Mouse (Mus musculus): ENCODE measurements at regions not wholly inside any gene's neighbourhood (a gene's known extent, or its start where the extent isn't known, plus 50 kb on each side); places are given as distances from the start of the nearest gene placed in this dataset.

- 83% methylated on average over 2 of the region's 2 CpGs for whole genome bisulfite sequencing
- Histone ChIP-seq H3K9me3 (no peaks in the 10 kb centered on the region), H3K4me1 (replicated peaks) (no peaks in the 10 kb centered on the region), H3K36me3 (no peaks in the 10 kb centered on the region), H3K27ac (no peak overlapping the region), H3K27me3 (ENCODE audit: insufficient read depth, poor library complexity, severe bottlenecking) (no peaks in the 10 kb centered on the region), H3K4me3 (no peak overlapping the region)
- no peak for DNase-seq (ENCODE audit: low spot score)
These were observed 773.9 kb downstream of the D3Ertd751e start for GRCm38 (mm10) chr3:42516286-42516685.

- Histone ChIP-seq H3K4me3 (no peak overlapping the region), H3K27ac (no peak overlapping the region), H3K27me3 (ENCODE audit: insufficient read depth, poor library complexity, severe bottlenecking) (no peaks in the 10 kb centered on the region), H3K9me3 (no peaks in the 10 kb centered on the region), H3K36me3 (no peaks in the 10 kb centered on the region), H3K4me1 (replicated peaks) (no peaks in the 10 kb centered on the region)
- DNase-seq (ENCODE audit: low spot score): no peak
- 87% methylated on average over 4 of the region's 4 CpGs for WGBS
These were observed 789.0 kb downstream of the D3Ertd751e start for GRCm38 (mm10) chr3:42531397-42531796.

GRCm38 (mm10) chr3:42566731-42567130 is 824.3 kb downstream of the D3Ertd751e start:
- no peak for DNase-seq (ENCODE audit: low spot score)
- no peaks in the 10 kb centered on the region for H3K9me3 ChIP-seq
- H3K36me3 ChIP-seq: no peaks in the 10 kb centered on the region
- H3K27me3 ChIP-seq (ENCODE audit: insufficient read depth, poor library complexity, severe bottlenecking): no peaks in the 10 kb centered on the region
- H3K4me1 ChIP-seq (replicated peaks): no peaks in the 10 kb centered on the region
- no peak overlapping the region for H3K27ac ChIP-seq
- WGBS: 82% methylated on average over 1 of the region's 1 CpGs
- no peak overlapping the region for H3K4me3 ChIP-seq

- peaks cover 18% of the 10 kb centered on the region for H3K4me1 ChIP-seq (replicated peaks)
- DNase-seq (ENCODE audit: low spot score): no peak
These were observed 828.1 kb downstream of the D3Ertd751e start for GRCm38 (mm10) chr3:42570364-42571024.

GRCm38 (mm10) chr3:42571877-42572459 is 829.6 kb downstream of the D3Ertd751e start:
- peaks cover 18% of the 10 kb centered on the region for H3K4me1 ChIP-seq (replicated peaks)
- WGBS: 27% methylated on average over 3 of the region's 3 CpGs
- DNase-seq (ENCODE audit: low spot score): no peak
- H3K27me3 ChIP-seq (ENCODE audit: insufficient read depth, poor library complexity, severe bottlenecking): no peaks in the 10 kb centered on the region
- no peaks in the 10 kb centered on the region for H3K9me3 ChIP-seq
- no peak overlapping the region for H3K4me3 ChIP-seq
- no peaks in the 10 kb centered on the region for H3K36me3 ChIP-seq
- H3K27ac ChIP-seq: peak overlapping the region; percentile 70

More at GRCm38 (mm10) chr3:42570364-42571024, 828.1 kb downstream of the D3Ertd751e start:
- Histone ChIP-seq H3K27me3 (ENCODE audit: insufficient read depth, poor library complexity, severe bottlenecking) (no peaks in the 10 kb centered on the region), H3K9me3 (no peaks in the 10 kb centered on the region), H3K36me3 (no peaks in the 10 kb centered on the region), H3K27ac (no peak overlapping the region), H3K4me3 (no peak overlapping the region)
- WGBS: 83% methylated on average over 3 of the region's 3 CpGs

GRCm38 (mm10) chr3:42573155-42573554 is 830.7 kb downstream of the D3Ertd751e start:
- H3K27ac ChIP-seq: peak overlapping the region; percentile 53; the same call in 1 of the 2 replicates
- DNase-seq (ENCODE audit: low spot score): peak; percentile 71

GRCm38 (mm10) chr3:42582311-42582710 is 839.9 kb downstream of the D3Ertd751e start:
- H3K36me3 ChIP-seq: no peaks in the 10 kb centered on the region
- H3K4me1 ChIP-seq (replicated peaks): no peaks in the 10 kb centered on the region
- no peaks in the 10 kb centered on the region for H3K27me3 ChIP-seq (ENCODE audit: insufficient read depth, poor library complexity, severe bottlenecking)
- no peak overlapping the region for H3K27ac ChIP-seq
- H3K4me3 ChIP-seq: no peak overlapping the region
- H3K9me3 ChIP-seq: no peaks in the 10 kb centered on the region
- 20% methylated on average over 1 of the region's 1 CpGs for WGBS
- no peak for DNase-seq (ENCODE audit: low spot score)

More at GRCm38 (mm10) chr3:42573155-42573554, 830.7 kb downstream of the D3Ertd751e start:
- peaks cover 18% of the 10 kb centered on the region for H3K4me1 ChIP-seq (replicated peaks)
- no peaks in the 10 kb centered on the region for H3K27me3 ChIP-seq (ENCODE audit: insufficient read depth, poor library complexity, severe bottlenecking)
- H3K36me3 ChIP-seq: no peaks in the 10 kb centered on the region
- H3K9me3 ChIP-seq: no peaks in the 10 kb centered on the region
- H3K4me3 ChIP-seq: no peak overlapping the region

GRCm38 (mm10) chr3:42587296-42587932 is 845.0 kb downstream of the D3Ertd751e start:
- DNase-seq (ENCODE audit: low spot score): no peak
- 84% methylated on average over 6 of the region's 6 CpGs for WGBS
- Histone ChIP-seq H3K4me1 (replicated peaks) (no peaks in the 10 kb centered on the region), H3K9me3 (no peaks in the 10 kb centered on the region), H3K27ac (no peak overlapping the region), H3K4me3 (no peak overlapping the region), H3K27me3 (ENCODE audit: insufficient read depth, poor library complexity, severe bottlenecking) (no peaks in the 10 kb centered on the region), H3K36me3 (no peaks in the 10 kb centered on the region)

- Histone ChIP-seq H3K4me1 (replicated peaks) (0 out of 2 replicates have a peak, but pooled peaks cover 4% of the 10 kb centered on the region), H3K27ac (no peak overlapping the region), H3K36me3 (no peaks in the 10 kb centered on the region), H3K9me3 (no peaks in the 10 kb centered on the region), H3K27me3 (ENCODE audit: insufficient read depth, poor library complexity, severe bottlenecking) (no peaks in the 10 kb centered on the region), H3K4me3 (no peak overlapping the region)
- DNase-seq (ENCODE audit: low spot score): no peak
- WGBS: 92% methylated on average over 2 of the region's 2 CpGs
These were observed 847.1 kb downstream of the D3Ertd751e start for GRCm38 (mm10) chr3:42589516-42589915.

- WGBS: 95% methylated on average over 2 of the region's 2 CpGs
- Histone ChIP-seq H3K4me3 (no peak overlapping the region), H3K4me1 (replicated peaks) (0 out of 2 replicates have a peak, but pooled peaks cover 4% of the 10 kb centered on the region), H3K36me3 (no peaks in the 10 kb centered on the region), H3K27ac (no peak overlapping the region), H3K27me3 (ENCODE audit: insufficient read depth, poor library complexity, severe bottlenecking) (no peaks in the 10 kb centered on the region), H3K9me3 (no peaks in the 10 kb centered on the region)
- no peak for DNase-seq (ENCODE audit: low spot score)
These were observed 847.7 kb downstream of the D3Ertd751e start for GRCm38 (mm10) chr3:42590126-42590525.

GRCm38 (mm10) chr3:42593792-42594433 is 851.5 kb downstream of the D3Ertd751e start:
- H3K27ac ChIP-seq: no peak overlapping the region
- DNase-seq (ENCODE audit: low spot score): peak; percentile 9
- 0 out of 2 replicates have a peak, but pooled peaks cover 4% of the 10 kb centered on the region for H3K4me1 ChIP-seq (replicated peaks)
- WGBS: 63% methylated on average over 6 of the region's 6 CpGs
- no peaks in the 10 kb centered on the region for H3K36me3 ChIP-seq
- H3K4me3 ChIP-seq: no peak overlapping the region
- H3K27me3 ChIP-seq (ENCODE audit: insufficient read depth, poor library complexity, severe bottlenecking): no peaks in the 10 kb centered on the region
- no peaks in the 10 kb centered on the region for H3K9me3 ChIP-seq

- H3K9me3 ChIP-seq: no peaks in the 10 kb centered on the region
- no peak overlapping the region for H3K27ac ChIP-seq
- H3K4me3 ChIP-seq: no peak overlapping the region
- no peaks in the 10 kb centered on the region for H3K36me3 ChIP-seq
- WGBS: 81% methylated on average over 1 of the region's 1 CpGs
- H3K27me3 ChIP-seq (ENCODE audit: insufficient read depth, poor library complexity, severe bottlenecking): no peaks in the 10 kb centered on the region
- H3K4me1 ChIP-seq (replicated peaks): 0 out of 2 replicates have a peak, but pooled peaks cover 4% of the 10 kb centered on the region
- no peak for DNase-seq (ENCODE audit: low spot score)
These were observed 854.3 kb downstream of the D3Ertd751e start for GRCm38 (mm10) chr3:42596686-42597085.
